Mouse (Mus musculus): ENCODE measurements at regions not wholly inside any gene's neighbourhood (a gene's known extent, or its start where the extent isn't known, plus 50 kb on each side); places are given as distances from the start of the nearest gene placed in this dataset.

- no peak for TF ChIP-seq POLR2A (IDR thresholded peaks at IDR 0.05; ENCODE audit: low read depth, low read length)
- no peak for TF ChIP-seq CTCF (IDR thresholded peaks at IDR 0.05; ENCODE audit: extremely low read depth, insufficient read depth, insufficient read length, insufficient replicate concordance)
- H3K36me3 ChIP-seq (ENCODE audit: control insufficient read depth, insufficient read depth, low read length): no peaks in the 10 kb centered on the region
- no peak overlapping the region for H3K27ac ChIP-seq (ENCODE audit: insufficient read depth, low read length)
- no peaks in the 10 kb centered on the region for H3K27me3 ChIP-seq (ENCODE audit: control insufficient read depth, insufficient read depth, low read length)
- H3K4me3 ChIP-seq (ENCODE audit: extremely low read depth, insufficient read depth, insufficient read length): no peak overlapping the region
- no peak for DNase-seq (ENCODE audit: low read depth in 1 of 2, low spot score in 2 of 2)
- 46% methylated on average over 3 of the region's 3 CpGs for WGBS
- no peaks in the 10 kb centered on the region for H3K4me1 ChIP-seq (ENCODE audit: control insufficient read depth, insufficient read depth, insufficient read length)
These were observed 69.2 kb downstream of the Gpr65 start for GRCm38 (mm10) chr12:98337644-98338043.

GRCm38 (mm10) chr12:98339536-98339935 lies 71.1 kb downstream of the Gpr65 start:
- 75% methylated on average over 9 of the region's 9 CpGs for WGBS
- no peak overlapping the region for H3K27ac ChIP-seq (ENCODE audit: insufficient read depth, low read length)
- no peaks in the 10 kb centered on the region for H3K36me3 ChIP-seq (ENCODE audit: control insufficient read depth, insufficient read depth, low read length)
- no peaks in the 10 kb centered on the region for H3K27me3 ChIP-seq (ENCODE audit: control insufficient read depth, insufficient read depth, low read length)
- no peak for TF ChIP-seq CTCF (IDR thresholded peaks at IDR 0.05; ENCODE audit: extremely low read depth, insufficient read depth, insufficient read length, insufficient replicate concordance)
- no peak for TF ChIP-seq POLR2A (IDR thresholded peaks at IDR 0.05; ENCODE audit: low read depth, low read length)
- H3K4me1 ChIP-seq (ENCODE audit: control insufficient read depth, insufficient read depth, insufficient read length): no peaks in the 10 kb centered on the region
- no peak overlapping the region for H3K4me3 ChIP-seq (ENCODE audit: extremely low read depth, insufficient read depth, insufficient read length)
- no peak for DNase-seq (ENCODE audit: low read depth in 1 of 2, low spot score in 2 of 2)

DNA sequence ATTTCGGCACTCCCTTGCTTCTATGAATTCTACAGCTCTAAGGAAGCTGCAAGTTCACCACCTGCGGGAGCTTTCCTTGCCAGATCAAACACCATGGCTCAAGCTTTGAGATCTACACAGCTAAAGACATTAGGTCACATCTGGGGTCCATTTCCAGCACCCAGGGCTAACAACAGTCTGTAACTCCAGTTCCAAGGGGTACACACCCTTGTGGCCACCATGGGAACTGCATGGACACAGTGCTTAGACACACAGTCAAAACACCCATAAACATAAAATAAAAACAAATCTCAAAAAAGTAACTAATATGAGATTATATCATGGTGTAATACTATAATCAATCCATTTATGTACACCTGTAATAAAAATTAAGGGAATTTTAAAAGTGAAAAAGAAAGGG lies 73.7 kb downstream of the Gpr65 start:
- TF ChIP-seq CTCF (IDR thresholded peaks at IDR 0.05; ENCODE audit: extremely low read depth, insufficient read depth, insufficient read length, insufficient replicate concordance): peak; percentile 33; the same call in 1 of the 2 replicates
- TF ChIP-seq POLR2A (IDR thresholded peaks at IDR 0.05; ENCODE audit: low read depth, low read length): no peak
- no peak overlapping the region for H3K27ac ChIP-seq (ENCODE audit: insufficient read depth, low read length)
- no peaks in the 10 kb centered on the region for H3K4me1 ChIP-seq (ENCODE audit: control insufficient read depth, insufficient read depth, insufficient read length)
- H3K27me3 ChIP-seq (ENCODE audit: control insufficient read depth, insufficient read depth, low read length): no peaks in the 10 kb centered on the region
- 95% methylated on average over 2 of the region's 2 CpGs for WGBS
- peak; percentile 2 to 30 for DNase-seq (ENCODE audit: low read depth in 1 of 2, low spot score in 2 of 2)
- no peak overlapping the region for H3K4me3 ChIP-seq (ENCODE audit: extremely low read depth, insufficient read depth, insufficient read length)
- H3K36me3 ChIP-seq (ENCODE audit: control insufficient read depth, insufficient read depth, low read length): no peaks in the 10 kb centered on the region

DNA sequence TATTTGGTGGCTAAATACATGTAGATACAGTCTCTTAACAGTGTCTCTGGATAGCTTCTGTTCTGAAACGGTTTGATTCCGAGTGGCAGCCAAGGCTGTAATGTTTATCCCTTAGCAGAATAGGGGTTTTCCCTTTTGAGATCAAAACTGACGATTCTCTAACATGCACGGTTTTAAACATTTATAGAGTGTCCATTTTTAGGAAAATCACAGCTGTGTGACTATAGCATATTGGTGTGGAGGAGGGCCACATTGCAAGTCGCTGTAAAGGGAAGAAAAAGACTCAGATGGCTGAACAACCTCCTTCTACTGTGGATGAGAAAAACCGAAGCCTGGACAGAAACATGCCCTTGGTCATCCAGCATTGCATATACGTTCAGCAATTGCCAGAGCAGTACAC lies 75.2 kb downstream of the Gpr65 start:
- H3K27ac ChIP-seq (ENCODE audit: insufficient read depth, low read length): no peak overlapping the region
- 74% methylated on average over 7 of the region's 7 CpGs for WGBS
- H3K4me1 ChIP-seq (ENCODE audit: control insufficient read depth, insufficient read depth, insufficient read length): no peaks in the 10 kb centered on the region
- TF ChIP-seq CTCF (IDR thresholded peaks at IDR 0.05; ENCODE audit: extremely low read depth, insufficient read depth, insufficient read length, insufficient replicate concordance): no peak
- TF ChIP-seq POLR2A (IDR thresholded peaks at IDR 0.05; ENCODE audit: low read depth, low read length): no peak
- no peak overlapping the region for H3K4me3 ChIP-seq (ENCODE audit: extremely low read depth, insufficient read depth, insufficient read length)
- no peaks in the 10 kb centered on the region for H3K36me3 ChIP-seq (ENCODE audit: control insufficient read depth, insufficient read depth, low read length)
- H3K27me3 ChIP-seq (ENCODE audit: control insufficient read depth, insufficient read depth, low read length): no peaks in the 10 kb centered on the region
- no peak for DNase-seq (ENCODE audit: low read depth in 1 of 2, low spot score in 2 of 2)

GRCm38 (mm10) chr12:98347056-98347455 lies 78.6 kb downstream of the Gpr65 start:
- no peak overlapping the region for H3K4me3 ChIP-seq (ENCODE audit: extremely low read depth, insufficient read depth, insufficient read length)
- H3K27ac ChIP-seq (ENCODE audit: insufficient read depth, low read length): no peak overlapping the region
- H3K4me1 ChIP-seq (ENCODE audit: control insufficient read depth, insufficient read depth, insufficient read length): no peaks in the 10 kb centered on the region
- TF ChIP-seq POLR2A (IDR thresholded peaks at IDR 0.05; ENCODE audit: low read depth, low read length) (no peak), CTCF (IDR thresholded peaks at IDR 0.05; ENCODE audit: extremely low read depth, insufficient read depth, insufficient read length, insufficient replicate concordance) (no peak)
- WGBS: 79% methylated on average over 6 of the region's 6 CpGs
- H3K27me3 ChIP-seq (ENCODE audit: control insufficient read depth, insufficient read depth, low read length): no peaks in the 10 kb centered on the region
- DNase-seq (ENCODE audit: low read depth in 1 of 2, low spot score in 2 of 2): no peak
- no peaks in the 10 kb centered on the region for H3K36me3 ChIP-seq (ENCODE audit: control insufficient read depth, insufficient read depth, low read length)

DNA sequence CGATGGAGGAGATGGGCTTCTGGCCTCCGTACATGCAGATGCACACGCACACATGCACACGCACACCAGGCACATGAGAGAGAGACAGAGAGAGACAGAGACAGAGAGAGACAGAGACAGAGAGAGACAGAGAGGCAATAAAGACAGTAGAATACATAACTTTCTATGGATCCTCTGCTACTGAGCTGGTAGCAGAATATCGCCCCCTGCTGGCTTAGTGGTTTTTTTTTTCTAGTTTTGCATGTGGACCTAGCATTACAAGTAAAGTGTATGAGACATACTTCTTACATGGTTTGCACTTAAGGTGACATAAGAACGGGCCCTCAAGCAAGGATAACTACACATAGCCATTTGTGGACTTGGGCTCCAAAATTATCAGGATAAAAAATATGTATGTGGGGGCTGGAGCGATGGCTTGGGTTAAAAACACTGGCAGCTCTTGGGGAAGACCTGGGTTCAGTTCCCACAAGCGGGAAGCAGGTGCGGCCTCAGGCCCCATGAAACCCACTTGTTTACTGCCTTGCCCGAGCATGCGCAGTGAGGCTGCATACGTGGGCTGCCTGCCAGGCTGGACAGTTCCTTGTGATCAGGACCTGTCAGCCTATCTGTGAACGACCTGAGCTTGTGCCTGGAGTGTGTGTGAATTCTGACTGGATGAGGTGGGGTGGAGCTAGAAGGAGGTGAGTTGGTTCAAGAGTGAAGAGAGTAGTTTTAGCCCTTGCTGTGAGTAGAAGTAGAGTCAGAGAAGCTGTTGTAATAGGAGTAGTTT lies 79.3 kb downstream of the Gpr65 start:
- peak; percentile 12 to 19 for DNase-seq (ENCODE audit: low read depth in 1 of 2, low spot score in 2 of 2)

More for the DNA sequence above, 79.3 kb downstream of the Gpr65 start:
- no peak overlapping the region for H3K27ac ChIP-seq (ENCODE audit: insufficient read depth, low read length)
- H3K4me3 ChIP-seq (ENCODE audit: extremely low read depth, insufficient read depth, insufficient read length): no peak overlapping the region
- H3K36me3 ChIP-seq (ENCODE audit: control insufficient read depth, insufficient read depth, low read length): no peaks in the 10 kb centered on the region
- no peaks in the 10 kb centered on the region for H3K4me1 ChIP-seq (ENCODE audit: control insufficient read depth, insufficient read depth, insufficient read length)
- H3K27me3 ChIP-seq (ENCODE audit: control insufficient read depth, insufficient read depth, low read length): no peaks in the 10 kb centered on the region
- TF ChIP-seq POLR2A (IDR thresholded peaks at IDR 0.05; ENCODE audit: low read depth, low read length): no peak
- TF ChIP-seq CTCF (IDR thresholded peaks at IDR 0.05; ENCODE audit: extremely low read depth, insufficient read depth, insufficient read length, insufficient replicate concordance): peak; percentile 8; the same call in 1 of the 2 replicates
- 75% methylated on average over 13 of the region's 13 CpGs for WGBS
